Mouse (Mus musculus): ENCODE results near the gene Srd5a3. TPM values are rescaled to one million over a fixed set of nuclear protein-coding genes. Genes with fewer than 3 reads are reported as not detected.

Gene Srd5a3
- polyA plus RNA-seq, 1 experiment from 2014 or later = 18.9 TPM

GRCm38 (mm10) chr5:76179791-76180190 lies 39.7 kb downstream of the Srd5a3 start:
- no peak for ATAC-seq (ENCODE audit: low FRiP score)
- H3K9ac ChIP-seq = no peak overlapping the region
- no peak overlapping the region for H3K4me2 ChIP-seq (replicated peaks)
- 0 out of 2 replicates have a peak, but pooled peaks cover 5% of the 10 kb centered on the region for H3K4me1 ChIP-seq
- no peaks in the 10 kb centered on the region for H3K9me3 ChIP-seq (replicated peaks)
- H3K4me3 ChIP-seq = no peak overlapping the region
- 86% methylated on average over 5 of the region's 5 CpGs for WGBS
- no peaks in the 10 kb centered on the region for H3K36me3 ChIP-seq
- H3K27me3 ChIP-seq = no peaks in the 10 kb centered on the region; the same call in 1 of the 2 replicates
- H3K27ac ChIP-seq = no peak overlapping the region

GRCm38 (mm10) chr5:76182326-76182725 lies 42.3 kb downstream of the Srd5a3 start:
- no peak overlapping the region for H3K4me3 ChIP-seq
- WGBS = 65% methylated on average over 3 of the region's 3 CpGs

GRCm38 (mm10) chr5:76183043-76183749 lies 43.1 kb downstream of the Srd5a3 start:
- Histone ChIP-seq H3K27ac (no peak overlapping the region), H3K36me3 (no peaks in the 10 kb centered on the region), H3K4me3 (peak overlapping the region; percentile 97), H3K27me3 (no peaks in the 10 kb centered on the region; the same call in 1 of the 2 replicates), H3K9me3 (replicated peaks) (no peaks in the 10 kb centered on the region), H3K4me1 (peaks cover 18% of the 10 kb centered on the region), H3K4me2 (replicated peaks) (peak overlapping the region; percentile 65), H3K9ac (peak overlapping the region; percentile 97)
- WGBS = 14% methylated on average over 11 of the region's 17 CpGs
- ATAC-seq (ENCODE audit: low FRiP score) = no peak

More at GRCm38 (mm10) chr5:76182326-76182725, 42.3 kb downstream of the Srd5a3 start:
- Histone ChIP-seq H3K9me3 (replicated peaks) (no peaks in the 10 kb centered on the region), H3K4me1 (peaks cover 18% of the 10 kb centered on the region), H3K27me3 (no peaks in the 10 kb centered on the region; the same call in 1 of the 2 replicates), H3K36me3 (no peaks in the 10 kb centered on the region), H3K4me2 (replicated peaks) (no peak overlapping the region), H3K9ac (no peak overlapping the region), H3K27ac (no peak overlapping the region)
- no peak for ATAC-seq (ENCODE audit: low FRiP score)

- H3K36me3 ChIP-seq = no peaks in the 10 kb centered on the region
- ATAC-seq (ENCODE audit: low FRiP score) = peak; percentile 98
- H3K4me1 ChIP-seq = peaks cover 18% of the 10 kb centered on the region
- peak within 1 kb of the TSS; percentile 65 for H3K4me2 ChIP-seq (replicated peaks)
- WGBS = under 1% methylated on average over 54 of the region's 62 CpGs
- H3K4me3 ChIP-seq = peak within 1 kb of the TSS; percentile 97
- H3K9me3 ChIP-seq (replicated peaks) = no peaks in the 10 kb centered on the region
- H3K27me3 ChIP-seq = no peaks in the 10 kb centered on the region; the same call in 1 of the 2 replicates
- H3K9ac ChIP-seq = peak within 1 kb of the TSS; percentile 97
- H3K27ac ChIP-seq = peak within 1 kb of the TSS; percentile 97
These were observed 43.7 kb downstream of the Srd5a3 start, which contains the start of gene Tmem165 for GRCm38 (mm10) chr5:76183750-76184261. TSS of gene Tmem165 (plus strand) at chr5:76183880.

- peak overlapping the region; percentile 65 for H3K4me2 ChIP-seq (replicated peaks)
- H3K4me1 ChIP-seq = peaks cover 23% of the 10 kb centered on the region
- H3K27me3 ChIP-seq = no peaks in the 10 kb centered on the region; the same call in 1 of the 2 replicates
- peak overlapping the region; percentile 97 for H3K27ac ChIP-seq
- WGBS = 4% methylated on average over 38 of the region's 38 CpGs
- H3K4me3 ChIP-seq = peak overlapping the region; percentile 97
- H3K36me3 ChIP-seq = no peaks in the 10 kb centered on the region
- H3K9ac ChIP-seq = peak overlapping the region; percentile 97
- peak; percentile 93 for ATAC-seq (ENCODE audit: low FRiP score)
- no peaks in the 10 kb centered on the region for H3K9me3 ChIP-seq (replicated peaks)
These were observed 44.4 kb downstream of the Srd5a3 start for GRCm38 (mm10) chr5:76184286-76185080.

- Histone ChIP-seq H3K27me3 (no peaks in the 10 kb centered on the region), H3K36me3 (peaks cover 11% of the 10 kb centered on the region; the same call in 1 of the 2 replicates), H3K9ac (no peak overlapping the region), H3K27ac (no peak overlapping the region), H3K4me2 (replicated peaks) (no peak overlapping the region), H3K4me1 (peaks cover 29% of the 10 kb centered on the region), H3K9me3 (replicated peaks) (no peaks in the 10 kb centered on the region), H3K4me3 (no peak overlapping the region)
- WGBS = 95% methylated on average over 5 of the region's 5 CpGs
- no peak for ATAC-seq (ENCODE audit: low FRiP score)
These were observed 47.8 kb downstream of the Srd5a3 start for GRCm38 (mm10) chr5:76187885-76188284.

GRCm38 (mm10) chr5:76190609-76191008 lies 50.5 kb downstream of the Srd5a3 start:
- peaks cover 19% of the 10 kb centered on the region for H3K4me1 ChIP-seq

GRCm38 (mm10) chr5:76193075-76193474 lies 53.0 kb downstream of the Srd5a3 start:
- no peak overlapping the region for H3K4me3 ChIP-seq
- H3K4me2 ChIP-seq (replicated peaks) = no peak overlapping the region
- H3K36me3 ChIP-seq = peaks cover 27% of the 10 kb centered on the region; the same call in 1 of the 2 replicates
- peaks cover 11% of the 10 kb centered on the region; the same call in 1 of the 2 replicates for H3K4me1 ChIP-seq
- H3K27ac ChIP-seq = no peak overlapping the region
- no peak for ATAC-seq (ENCODE audit: low FRiP score)
- H3K27me3 ChIP-seq = no peaks in the 10 kb centered on the region
- H3K9ac ChIP-seq = no peak overlapping the region
- no peaks in the 10 kb centered on the region for H3K9me3 ChIP-seq (replicated peaks)

More at GRCm38 (mm10) chr5:76190609-76191008, 50.5 kb downstream of the Srd5a3 start:
- no peak overlapping the region for H3K4me3 ChIP-seq
- no peak overlapping the region for H3K27ac ChIP-seq
- ATAC-seq (ENCODE audit: low FRiP score) = no peak
- no peak overlapping the region for H3K9ac ChIP-seq
- 94% methylated on average over 4 of the region's 4 CpGs for WGBS
- H3K4me2 ChIP-seq (replicated peaks) = no peak overlapping the region
- H3K27me3 ChIP-seq = no peaks in the 10 kb centered on the region
- peaks cover 17% of the 10 kb centered on the region; the same call in 1 of the 2 replicates for H3K36me3 ChIP-seq
- no peaks in the 10 kb centered on the region for H3K9me3 ChIP-seq (replicated peaks)

- Histone ChIP-seq H3K27ac (no peak overlapping the region), H3K4me3 (no peak overlapping the region), H3K4me1 (peaks cover 6% of the 10 kb centered on the region; the same call in 1 of the 2 replicates), H3K27me3 (no peaks in the 10 kb centered on the region), H3K9ac (no peak overlapping the region), H3K9me3 (replicated peaks) (no peaks in the 10 kb centered on the region), H3K4me2 (replicated peaks) (no peak overlapping the region), H3K36me3 (peaks cover 30% of the 10 kb centered on the region; the same call in 1 of the 2 replicates)
- WGBS = 89% methylated on average over 6 of the region's 6 CpGs
- no peak for ATAC-seq (ENCODE audit: low FRiP score)
These were observed 54.4 kb downstream of the Srd5a3 start for GRCm38 (mm10) chr5:76194377-76194945.

- Histone ChIP-seq H3K27ac (no peak overlapping the region), H3K4me1 (no peaks in the 10 kb centered on the region), H3K36me3 (peaks cover 49% of the 10 kb centered on the region), H3K9me3 (replicated peaks) (no peaks in the 10 kb centered on the region), H3K4me2 (replicated peaks) (no peak overlapping the region), H3K9ac (no peak overlapping the region), H3K4me3 (no peak overlapping the region), H3K27me3 (no peaks in the 10 kb centered on the region)
- WGBS = 96% methylated on average over 13 of the region's 13 CpGs
- no peak for ATAC-seq (ENCODE audit: low FRiP score)
These were observed 59.3 kb downstream of the Srd5a3 start for GRCm38 (mm10) chr5:76199346-76199745.

GRCm38 (mm10) chr5:76203171-76203570 lies 63.1 kb downstream of the Srd5a3 start:
- H3K9ac ChIP-seq = no peak overlapping the region
- peaks cover 65% of the 10 kb centered on the region for H3K36me3 ChIP-seq
- ATAC-seq (ENCODE audit: low FRiP score) = no peak
- no peaks in the 10 kb centered on the region for H3K27me3 ChIP-seq
- no peaks in the 10 kb centered on the region for H3K4me1 ChIP-seq
- H3K4me2 ChIP-seq (replicated peaks) = no peak overlapping the region
- no peak overlapping the region for H3K4me3 ChIP-seq
- H3K9me3 ChIP-seq (replicated peaks) = no peaks in the 10 kb centered on the region
- no peak overlapping the region for H3K27ac ChIP-seq
- 96% methylated on average over 3 of the region's 3 CpGs for WGBS
